Mouse (Mus musculus): ENCODE measurements at regions not wholly inside any gene's neighbourhood (a gene's known extent, or its start where the extent isn't known, plus 50 kb on each side); places are given as distances from the start of the nearest gene placed in this dataset.
"Not testable (repeated sequence)": the region's sequence is repeated elsewhere in the genome, so short reads cannot be mapped to it uniquely, and the experiment has no call there.

DNA sequence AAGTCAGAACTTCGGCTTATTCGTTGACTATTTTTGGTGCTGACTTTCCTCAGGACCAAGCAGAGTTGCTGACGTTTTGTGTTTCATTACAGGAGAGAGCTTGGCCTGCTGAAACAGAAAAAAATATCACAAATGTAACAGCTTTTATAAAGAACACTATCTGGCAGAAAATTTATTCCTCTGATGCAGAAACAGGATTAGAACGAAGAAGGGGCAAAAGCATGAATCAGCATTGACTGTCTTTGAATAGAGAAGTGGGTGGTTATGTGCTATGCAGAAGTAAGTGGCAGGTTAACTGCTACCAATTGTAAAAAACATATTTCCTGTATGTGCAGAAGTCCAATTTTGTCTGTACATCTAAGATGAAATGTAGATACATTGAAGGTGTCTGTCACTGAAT, 502.2 kb upstream of the Brinp1 start:
- intact Hi-C loops (cut with DNase I): no loop called here

DNA sequence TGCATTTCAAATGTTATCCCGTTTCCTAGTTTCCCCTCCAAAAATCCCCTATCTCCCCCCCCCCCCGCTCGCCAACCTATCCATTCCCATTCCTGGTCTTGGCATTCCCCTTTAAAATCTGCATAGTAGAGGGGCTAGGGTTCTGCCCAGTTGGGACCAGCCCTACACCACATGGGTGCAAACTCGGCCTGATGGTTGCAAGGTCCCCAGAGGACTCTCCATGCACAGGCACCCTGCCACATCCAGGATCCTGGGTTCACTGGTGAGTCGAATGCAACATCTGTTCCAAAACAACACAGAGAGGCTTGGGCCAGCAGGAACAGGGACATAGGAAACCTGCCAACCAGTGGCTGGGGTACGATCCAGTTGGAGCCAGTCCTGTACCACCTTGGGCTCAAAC, 492.0 kb upstream of the Brinp1 start:
- DNase-seq (ENCODE audit: extremely low spot score in 1 of 2, low spot score in 2 of 2): no peak
- intact Hi-C loops (cut with DNase I): no loop called here

More for the DNA sequence above, 502.2 kb upstream of the Brinp1 start:
- no peak for DNase-seq (ENCODE audit: extremely low spot score in 1 of 2, low spot score in 2 of 2)

DNA sequence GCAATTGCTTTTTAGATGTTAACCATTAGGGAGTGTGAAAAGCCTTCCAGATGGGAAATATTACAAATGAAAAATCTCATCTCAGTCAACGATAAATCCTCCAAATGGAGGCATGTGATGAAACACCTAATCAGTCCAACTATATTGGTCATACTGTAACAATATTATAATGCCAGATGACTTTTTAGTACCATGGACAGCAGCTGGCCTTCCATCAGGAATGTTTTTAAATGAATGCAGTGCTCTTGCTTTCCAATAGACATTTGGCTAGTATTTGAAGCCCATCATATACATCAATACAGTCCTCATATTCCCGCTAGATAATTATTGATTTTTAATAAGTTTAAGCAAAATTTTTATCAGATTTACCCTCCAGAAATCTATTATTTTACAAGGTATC, 489.8 kb upstream of the Brinp1 start:
- intact Hi-C loops (cut with DNase I): no loop called here
- no peak for DNase-seq (ENCODE audit: extremely low spot score in 1 of 2, low spot score in 2 of 2)

DNA sequence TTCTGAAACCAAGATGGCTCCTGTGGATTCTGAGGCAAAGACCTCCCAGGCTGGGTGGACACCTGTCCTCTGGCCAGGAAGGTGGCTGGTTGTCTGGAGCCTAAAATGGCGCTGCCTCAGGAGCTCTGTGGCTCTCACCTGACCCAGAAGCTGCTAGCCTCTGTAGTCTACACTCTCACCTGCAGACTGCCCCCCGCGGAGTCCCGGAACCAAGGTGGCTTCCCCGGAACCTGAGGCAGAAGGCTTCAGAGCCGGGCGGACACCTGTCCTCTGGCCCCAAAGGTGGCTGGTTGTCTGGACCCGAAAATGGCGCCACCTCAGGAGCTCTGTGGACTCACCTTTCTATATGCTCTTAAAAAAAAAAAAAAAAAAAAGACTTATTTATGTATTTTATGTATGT, 481.2 kb upstream of the Brinp1 start:
- DNase-seq (ENCODE audit: extremely low spot score in 1 of 2, low spot score in 2 of 2): no peak
- intact Hi-C loops (cut with DNase I): no loop called here

DNA sequence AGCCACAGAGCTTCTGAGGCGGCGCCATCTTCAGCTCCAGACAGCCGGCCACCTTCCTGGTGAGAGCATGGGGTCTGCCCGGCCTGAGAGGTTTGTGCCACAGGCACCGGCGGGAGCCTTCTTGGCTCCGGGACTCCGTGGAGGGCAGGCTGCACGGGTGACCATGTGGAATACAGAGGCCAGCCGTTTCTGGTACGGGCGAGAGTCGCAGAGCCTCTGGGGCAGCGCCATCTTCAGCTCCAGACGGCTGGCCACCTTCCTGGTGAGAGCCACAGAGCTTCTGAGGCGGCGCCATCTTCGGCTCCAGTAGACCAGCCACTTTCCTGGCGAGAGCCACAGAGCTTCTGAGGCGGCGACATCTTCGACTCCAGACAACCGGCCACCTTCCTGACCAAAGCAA, 456.2 kb upstream of the Brinp1 start:
- intact Hi-C loops (cut with DNase I); DNase-seq (ENCODE audit: extremely low spot score in 1 of 2, low spot score in 2 of 2): not testable (repeated sequence)

DNA sequence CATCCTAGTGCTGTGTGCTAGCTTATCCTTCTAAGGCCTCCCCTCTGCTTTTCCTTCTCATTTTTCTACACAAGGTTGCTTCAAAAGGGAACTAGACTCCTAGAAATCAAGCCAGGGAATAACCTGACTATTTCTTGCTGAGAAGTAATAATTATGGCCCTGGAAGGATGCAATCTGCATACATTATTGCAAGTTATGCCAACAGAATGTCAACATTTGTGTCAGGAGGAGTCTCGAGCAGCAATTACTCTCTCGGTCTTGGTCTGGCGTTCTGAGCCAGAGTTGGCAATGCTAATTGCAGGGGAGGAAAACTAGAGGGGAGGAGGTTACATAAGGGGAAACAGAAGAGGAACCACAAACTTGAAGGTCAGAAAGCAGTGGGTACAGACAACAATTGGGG, 441.3 kb upstream of the Brinp1 start:
- intact Hi-C loops (cut with DNase I): no loop called here
- no peak for DNase-seq (ENCODE audit: extremely low spot score in 1 of 2, low spot score in 2 of 2)

DNA sequence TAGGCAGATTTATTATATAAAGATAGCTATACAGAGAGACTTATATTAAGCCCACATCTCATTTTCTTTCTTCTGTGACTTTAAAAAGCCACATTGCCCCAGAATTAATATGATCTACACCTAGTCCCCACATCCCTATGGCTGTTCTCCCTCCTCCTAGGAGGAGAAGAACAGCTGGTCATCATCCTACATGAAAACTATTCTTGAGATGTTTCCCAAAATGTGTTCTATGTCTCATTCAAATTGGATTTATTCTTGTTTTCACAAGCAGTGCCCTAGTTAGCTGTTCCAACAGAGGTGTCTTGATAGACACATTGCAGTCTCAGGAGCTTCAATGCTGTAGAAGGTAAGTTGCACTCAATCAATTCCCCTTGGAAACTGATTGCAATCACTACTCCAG, 429.1 kb upstream of the Brinp1 start:
- no peak for DNase-seq (ENCODE audit: extremely low spot score in 1 of 2, low spot score in 2 of 2)
- intact Hi-C loops (cut with DNase I): no loop called here

DNA sequence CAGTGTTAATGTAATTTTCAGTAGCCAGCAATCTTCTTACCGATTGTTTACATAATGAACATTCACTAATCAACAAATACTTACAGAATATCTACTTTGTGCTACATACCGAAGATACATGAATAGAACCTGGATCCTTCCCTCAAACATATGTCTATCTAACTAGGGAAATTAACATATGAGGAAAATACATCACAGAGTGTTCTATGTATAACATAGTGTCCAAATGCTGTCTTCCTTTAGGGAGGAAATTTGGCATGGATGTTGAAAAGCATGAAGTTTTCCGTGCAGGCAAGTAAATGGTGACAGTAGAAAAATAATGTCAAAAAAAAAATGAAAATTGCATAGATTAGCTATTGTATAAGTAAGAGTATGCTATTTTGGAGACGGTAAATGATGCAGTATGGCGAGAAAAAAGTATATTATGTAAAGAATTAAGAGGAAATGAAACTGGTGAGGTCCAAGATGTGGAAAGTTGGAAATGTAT, 392.8 kb upstream of the Brinp1 start:
- intact Hi-C loops (cut with DNase I): no loop called here
- peak in 1 of 2 experiments; percentile 4 for DNase-seq (ENCODE audit: extremely low spot score in 1 of 2, low spot score in 2 of 2)

DNA sequence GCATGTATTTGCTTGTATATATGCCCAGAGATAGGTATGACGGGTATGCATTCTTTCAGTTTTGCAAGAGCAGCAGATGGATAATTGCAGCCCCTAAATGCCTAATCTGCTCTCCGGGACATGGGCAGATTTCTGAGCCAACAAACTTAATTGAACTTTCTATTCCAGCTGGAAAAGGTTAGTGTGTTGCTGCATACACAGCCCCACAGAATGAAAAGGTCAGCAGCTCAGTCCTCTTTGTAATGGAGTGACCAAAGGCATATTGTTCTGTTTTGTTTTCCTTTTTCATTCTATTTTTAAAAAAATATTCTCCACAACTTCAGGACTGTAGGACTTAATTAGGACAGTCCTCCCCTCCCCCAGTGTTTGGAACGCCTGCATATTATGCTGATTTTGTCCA, 373.4 kb upstream of the Brinp1 start:
- intact Hi-C loops (cut with DNase I): no loop called here
- DNase-seq (ENCODE audit: extremely low spot score in 1 of 2, low spot score in 2 of 2): no peak
